Mouse (Mus musculus) thymus, postnatal 10 days (tissue): ENCODE results near the gene Suclg1.

Experiments used
- DNase-seq, 2 experiments: peaks; one replicate each; pipeline ENCODE4 v3.0.0; 2021; ENCODE audit warnings: low spot score in 2 of 2

The Suclg1 gene

DNA sequence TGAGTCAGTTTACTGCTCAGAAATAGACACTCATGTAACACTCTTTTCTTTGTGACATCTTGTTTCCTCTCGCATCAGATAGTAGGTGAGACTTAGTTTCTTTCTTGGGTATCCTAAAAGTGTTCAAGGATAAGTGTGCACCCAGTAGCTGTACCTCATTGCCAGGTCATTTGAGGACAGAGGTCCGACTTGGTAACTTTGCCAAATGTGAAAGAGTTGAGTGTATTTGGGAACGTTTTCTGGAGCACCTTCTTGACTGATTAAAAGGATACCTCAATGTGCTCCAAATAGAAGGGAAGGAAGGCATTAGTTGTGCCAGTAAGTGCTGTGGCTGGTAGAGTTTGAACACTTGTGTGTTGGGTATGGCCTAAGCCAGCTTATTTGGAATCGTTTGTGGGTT is 1.7 kb downstream of the Suclg1 start:
- DNase-seq = no peak

DNA sequence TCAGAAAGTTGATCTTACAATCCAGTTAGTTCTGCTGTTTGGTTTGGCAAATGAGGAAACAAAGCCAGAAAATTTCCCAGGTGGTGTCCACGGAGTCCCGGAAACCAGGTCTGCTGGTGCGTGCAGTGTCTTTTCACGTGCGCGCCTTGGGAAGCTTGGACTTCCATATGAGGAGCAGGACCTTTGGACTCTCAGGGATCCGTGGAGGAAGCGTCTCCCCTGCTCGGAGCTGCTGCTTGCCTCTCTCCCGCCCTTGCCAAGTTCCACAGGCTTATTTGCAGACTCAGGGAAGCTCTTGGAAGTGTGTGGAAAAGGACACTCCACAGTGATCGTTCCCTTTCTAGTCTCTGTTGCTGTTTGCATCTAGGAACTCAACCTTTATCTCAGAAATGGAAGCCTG is 3.2 kb downstream of the Suclg1 start:
- DNase-seq = no peak

DNA sequence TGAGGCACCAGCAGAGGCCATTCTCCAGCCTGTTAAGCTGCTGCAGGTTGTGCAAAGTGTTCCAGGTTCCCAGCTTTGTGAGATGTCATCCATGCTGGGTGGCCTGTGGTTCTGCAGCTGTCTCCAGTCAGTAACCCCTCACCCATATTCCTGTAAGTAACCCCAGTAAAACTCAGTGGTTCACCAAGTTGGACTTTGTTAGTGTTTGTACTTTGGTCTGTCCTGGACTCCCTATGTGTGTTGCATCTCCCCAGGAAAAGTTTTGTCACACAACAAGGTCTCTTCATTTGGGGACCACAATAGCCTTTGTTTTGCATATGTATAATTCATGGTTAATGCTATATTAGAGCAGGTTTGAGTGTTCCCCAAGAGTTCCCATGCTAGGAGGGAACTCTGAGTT is 4.2 kb downstream of the Suclg1 start:
- DNase-seq = no peak

DNA sequence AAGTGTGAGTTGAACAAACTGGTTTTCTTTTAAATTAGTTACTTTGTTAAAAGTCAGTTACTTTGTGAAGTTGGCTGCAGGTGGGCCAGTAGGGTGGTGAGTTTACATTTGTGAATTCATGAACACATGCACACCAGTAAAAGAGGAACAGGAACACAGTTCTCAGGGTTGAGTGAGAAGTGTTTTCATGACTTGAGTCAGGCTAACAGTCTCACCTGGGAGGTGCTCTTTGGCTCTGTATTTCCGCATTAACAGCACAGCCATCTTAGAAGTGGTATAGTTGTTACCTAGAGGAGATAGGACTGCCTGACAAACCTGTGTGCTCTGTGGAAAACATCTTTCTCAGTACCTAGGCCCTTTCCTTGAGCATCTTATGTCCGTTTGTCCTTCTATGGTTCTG is 4.8 kb downstream of the Suclg1 start:
- no peak for DNase-seq

DNA sequence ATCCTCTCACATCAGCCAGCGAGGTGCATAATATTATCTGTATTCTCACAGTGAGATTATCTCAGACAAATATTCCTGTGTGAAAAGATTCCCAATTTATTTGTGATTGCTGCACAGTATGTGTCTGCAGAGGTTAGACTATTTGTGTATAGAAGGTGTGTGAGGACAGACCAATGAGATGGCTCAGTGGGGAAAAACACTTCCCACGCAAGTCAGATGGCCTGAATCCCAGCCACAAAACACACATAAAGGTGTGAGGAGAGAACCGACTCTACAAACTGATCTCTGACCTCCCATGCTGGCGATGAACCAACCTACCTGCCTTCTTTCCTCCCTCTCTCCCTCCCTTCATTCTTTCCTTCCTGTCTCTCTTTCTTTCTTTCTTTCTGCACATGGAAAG is 5.4 kb downstream of the Suclg1 start:
- DNase-seq = no peak

DNA sequence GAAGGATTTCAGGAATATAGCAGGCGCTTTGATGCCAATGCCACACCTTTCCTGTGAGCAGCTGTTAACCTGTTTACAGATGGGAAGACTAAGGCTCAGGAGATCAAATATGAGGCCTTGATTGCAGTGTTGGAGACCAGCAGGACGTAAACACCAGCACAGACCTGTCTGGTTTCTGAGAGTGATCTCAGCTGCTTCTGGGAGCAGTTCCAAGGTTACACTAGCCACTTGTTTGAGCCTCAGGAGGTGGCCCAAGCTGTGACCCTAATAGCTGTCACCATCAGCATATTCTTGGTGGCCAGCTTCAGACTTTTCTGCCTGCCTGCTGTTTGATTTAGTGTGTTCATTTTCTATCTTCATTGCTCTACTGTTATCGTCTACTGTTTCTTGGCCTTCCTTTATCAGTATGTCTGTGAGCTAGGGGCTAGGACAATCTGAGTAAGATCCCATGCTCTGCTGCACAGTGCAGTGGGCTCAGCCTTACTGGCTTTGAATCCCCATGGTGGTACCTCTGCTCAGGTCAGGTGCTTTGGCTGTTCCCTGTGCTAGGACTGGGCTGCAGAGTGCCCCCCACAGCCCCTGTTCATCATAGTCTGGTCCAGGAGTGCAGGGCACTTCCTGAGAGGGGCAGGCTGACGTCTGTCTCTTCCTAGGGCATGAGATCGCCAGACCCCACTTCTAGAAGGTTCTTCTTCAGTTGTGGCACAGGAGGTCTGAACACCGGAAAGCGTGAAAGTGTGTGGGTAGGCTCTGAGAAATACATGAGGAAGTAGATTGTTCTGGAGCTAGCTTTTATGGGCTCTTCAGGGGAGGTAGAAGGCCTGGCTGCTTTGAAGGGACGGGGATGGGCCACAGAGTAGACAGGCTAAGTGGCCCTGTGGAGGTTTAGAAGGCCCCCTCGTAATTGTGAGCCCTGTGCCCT is 6.4 kb downstream of the Suclg1 start:
- DNase-seq = no peak

DNA sequence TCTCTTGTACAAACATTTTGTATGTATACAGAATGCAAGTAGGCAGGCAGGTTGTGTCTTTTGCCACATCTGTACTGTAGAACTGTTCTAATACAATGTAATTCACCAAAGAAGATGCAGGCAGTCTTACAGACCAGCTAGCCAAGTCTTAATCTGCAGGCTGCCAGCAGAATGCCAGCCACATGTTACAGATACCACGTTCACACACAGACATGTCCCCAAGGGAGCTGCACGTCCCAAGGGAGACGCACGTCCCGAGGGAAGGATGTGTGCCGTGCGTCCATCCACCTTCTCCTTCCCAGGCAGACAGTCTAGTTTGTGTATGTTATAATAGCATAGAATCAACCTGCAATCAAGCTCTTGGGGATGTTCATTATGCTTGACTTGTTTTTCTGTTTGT is 8.9 kb downstream of the Suclg1 start:
- DNase-seq = no peak

DNA sequence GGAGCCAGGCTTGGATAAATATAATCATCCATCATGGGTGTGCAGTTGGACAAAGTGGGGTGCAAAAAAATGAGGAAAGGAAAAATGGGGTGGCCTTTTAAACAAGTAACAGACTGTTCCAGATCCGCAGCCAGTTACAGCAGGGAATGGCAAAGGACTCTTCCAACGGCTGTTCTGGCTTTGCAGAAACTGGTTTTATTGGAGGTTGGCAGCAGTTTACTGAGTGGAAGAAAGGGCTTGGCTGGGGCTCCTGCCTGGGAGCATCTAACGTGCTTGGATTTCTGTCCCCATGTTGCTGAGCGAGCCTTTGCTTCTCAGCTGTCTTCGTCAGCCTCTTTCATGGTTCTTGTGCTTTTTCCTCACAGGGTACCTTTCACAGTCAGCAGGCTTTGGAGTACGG is 11.9 kb downstream of the Suclg1 start:
- DNase-seq = no peak

DNA sequence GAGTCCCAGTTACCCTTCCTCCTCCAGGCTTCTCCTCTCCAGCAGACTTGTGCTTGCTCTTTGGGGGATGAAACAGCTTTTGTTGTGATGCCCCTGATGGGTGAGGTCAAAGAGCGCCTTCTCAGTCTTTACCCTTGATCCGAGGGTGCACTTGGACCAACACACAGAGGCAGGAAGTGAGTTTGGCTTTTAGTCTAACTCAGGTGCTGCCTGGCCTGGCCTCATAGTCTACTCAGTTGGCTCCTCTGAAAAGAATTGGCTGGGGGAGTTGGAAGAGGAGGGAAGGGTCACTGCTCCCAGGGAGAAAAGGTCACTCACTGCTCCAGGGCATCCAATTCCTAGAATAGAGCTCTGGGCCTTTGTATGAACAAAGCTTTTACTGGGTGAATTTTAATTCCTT is 16.6 kb downstream of the Suclg1 start:
- DNase-seq = no peak

DNA sequence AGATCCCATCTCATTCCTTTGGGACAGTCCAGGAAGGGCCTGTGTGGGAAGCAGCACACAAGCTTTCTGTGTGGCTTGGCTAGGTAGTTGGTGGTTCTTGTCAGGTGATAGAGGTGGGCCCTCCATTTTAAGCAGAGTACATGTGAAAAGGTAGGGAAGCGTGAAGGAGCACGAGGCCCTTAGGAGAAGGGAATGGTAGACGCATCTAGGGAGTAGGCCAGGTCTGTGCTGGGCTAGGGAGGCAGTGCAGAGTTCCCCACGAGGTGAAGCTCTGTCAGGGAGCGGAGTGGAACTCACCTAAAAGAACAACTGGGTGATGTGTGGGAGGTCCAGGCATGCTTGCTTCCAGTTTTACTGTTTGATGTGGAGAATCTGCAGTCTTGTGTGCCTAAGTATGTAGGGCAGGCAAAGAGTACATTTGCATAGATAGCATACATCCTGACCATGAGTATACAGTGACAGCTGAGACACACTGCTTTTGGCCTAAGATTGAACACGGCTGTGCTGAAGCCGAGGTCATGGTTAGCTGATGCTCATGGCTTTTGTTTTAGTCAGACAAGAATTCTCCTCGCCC is 19.6 kb downstream of the Suclg1 start:
- DNase-seq = no peak

DNA sequence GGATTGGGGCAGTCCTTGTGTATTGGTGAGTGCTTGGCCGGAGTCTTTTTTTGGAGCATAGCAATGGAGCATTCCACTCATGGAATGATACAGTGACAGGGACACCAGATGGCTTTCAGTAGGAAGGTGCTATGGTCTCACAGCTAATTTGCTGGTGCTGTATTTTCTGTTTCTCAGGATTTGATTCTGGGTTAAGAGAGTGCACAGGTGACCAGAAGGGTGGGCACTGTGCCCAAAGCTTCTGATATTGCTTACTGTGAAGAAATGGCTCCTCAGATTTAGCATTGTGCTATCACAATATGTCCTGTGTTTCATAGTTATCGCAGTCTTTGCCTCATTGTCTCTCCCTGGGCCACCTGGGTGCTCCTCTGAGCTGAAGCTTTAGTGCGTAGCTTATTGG is 21.2 kb downstream of the Suclg1 start:
- DNase-seq = no peak

DNA sequence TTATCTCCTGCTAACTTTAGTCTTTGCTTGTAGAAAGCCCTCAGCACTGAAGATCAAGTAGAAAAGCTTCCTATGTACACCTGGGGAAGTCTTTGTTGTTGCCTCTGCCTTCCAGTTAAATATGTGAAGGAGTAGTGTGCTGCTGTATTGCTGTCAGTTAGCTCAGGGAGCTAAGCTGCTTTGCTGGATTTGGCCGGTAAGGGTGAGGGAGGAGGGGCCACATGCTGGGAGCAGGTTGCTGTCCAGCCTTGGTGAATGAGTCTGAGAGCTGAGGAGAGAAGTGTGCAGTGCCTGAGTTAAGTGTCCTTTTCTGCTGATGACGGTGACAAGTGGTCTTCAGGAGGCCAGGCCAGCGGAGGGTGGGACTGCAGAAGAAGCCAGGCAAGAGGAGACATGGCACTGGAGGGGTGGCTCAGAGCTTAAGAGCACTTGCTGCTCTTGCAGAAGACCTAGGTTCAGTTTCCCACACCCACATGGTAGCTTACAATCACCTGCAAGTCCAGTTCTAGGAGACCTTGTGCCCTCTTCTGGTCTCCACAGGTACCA is 23.4 kb downstream of the Suclg1 start:
- DNase-seq = no peak

DNA sequence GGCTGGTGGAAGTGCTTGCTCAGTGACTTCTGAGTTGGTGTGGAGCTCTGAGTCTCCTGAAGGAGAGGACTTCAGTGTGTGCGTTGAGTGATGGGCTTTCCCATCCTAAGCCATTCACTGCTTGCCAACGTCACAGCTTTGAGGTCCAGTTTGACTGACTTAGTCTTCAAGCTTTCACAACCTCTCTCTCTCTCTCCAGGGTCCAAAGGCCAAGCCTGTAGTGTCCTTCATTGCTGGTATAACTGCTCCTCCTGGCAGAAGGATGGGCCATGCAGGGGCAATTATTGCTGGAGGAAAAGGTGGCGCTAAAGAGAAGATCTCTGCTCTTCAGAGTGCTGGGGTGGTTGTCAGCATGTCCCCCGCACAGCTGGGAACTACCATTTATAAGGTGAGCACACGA is 26.8 kb downstream of the Suclg1 start:
- no peak for DNase-seq

DNA sequence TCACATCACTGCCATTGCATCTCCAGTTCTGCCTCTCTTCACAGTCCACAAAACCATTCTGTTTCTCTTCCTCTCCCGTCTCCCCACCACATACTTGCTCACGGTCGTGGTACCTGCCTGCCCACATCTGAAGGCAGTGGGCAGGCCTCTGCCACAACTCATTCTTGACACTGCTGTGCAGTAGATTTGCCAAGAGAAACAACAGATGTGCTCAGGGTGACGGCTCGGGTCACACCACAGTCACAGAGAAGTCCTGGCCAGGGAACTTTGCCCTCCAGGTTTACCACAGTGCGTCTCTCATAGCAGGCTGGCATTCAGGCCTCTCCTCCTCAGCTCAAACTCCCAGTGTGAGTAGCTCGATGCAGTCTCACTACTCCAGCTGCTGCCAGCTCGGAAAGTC is 31.5 kb downstream of the Suclg1 start:
- DNase-seq = no peak

DNA sequence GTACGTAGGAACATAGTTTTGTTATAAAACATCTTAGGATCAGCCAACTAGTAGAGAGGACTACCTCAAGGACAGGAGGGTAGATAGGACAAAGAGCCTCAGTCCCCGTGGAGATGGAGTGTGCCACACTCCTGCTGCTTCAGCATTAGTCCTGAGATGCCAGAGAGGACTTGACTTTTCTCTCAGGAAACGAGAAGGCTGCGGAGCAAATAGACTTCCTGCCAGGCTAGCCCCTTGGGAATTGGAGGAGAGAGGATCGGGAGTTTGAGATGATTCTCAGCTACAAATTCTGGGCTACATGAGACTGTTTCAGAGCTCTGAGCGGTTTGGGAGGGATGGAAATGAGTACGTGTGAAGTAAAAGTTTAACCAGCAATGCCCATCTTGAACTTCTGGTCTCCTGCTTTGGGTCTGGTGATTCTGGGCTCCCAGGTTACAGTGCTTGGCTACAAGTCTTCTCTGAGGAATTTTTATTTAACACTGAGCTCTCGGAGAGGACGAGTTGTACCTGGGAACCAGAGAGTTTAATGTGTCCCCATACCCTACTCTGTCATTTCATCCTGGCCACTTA is 32.4 kb downstream of the Suclg1 start:
- no peak for DNase-seq

DNA sequence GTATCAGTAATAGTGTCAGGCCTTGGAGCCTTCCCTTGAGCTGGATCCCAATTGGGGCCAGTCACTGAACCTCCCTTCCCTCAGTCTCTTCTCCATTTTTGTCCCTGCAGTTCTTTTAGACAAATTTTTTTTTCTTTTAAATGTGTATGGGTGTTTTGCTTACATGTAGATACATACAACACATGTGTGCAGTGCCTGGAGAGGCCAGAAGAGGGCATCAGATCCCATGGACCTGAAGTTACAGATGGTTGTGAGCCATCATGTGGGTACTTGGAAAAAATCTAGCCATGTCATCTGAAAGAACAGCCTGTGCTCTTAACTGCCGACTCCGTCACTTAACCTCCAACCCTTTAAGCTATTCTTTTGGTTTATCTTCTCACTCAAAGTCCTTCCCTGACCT is 38.1 kb downstream of the Suclg1 start:
- DNase-seq = no peak

DNA sequence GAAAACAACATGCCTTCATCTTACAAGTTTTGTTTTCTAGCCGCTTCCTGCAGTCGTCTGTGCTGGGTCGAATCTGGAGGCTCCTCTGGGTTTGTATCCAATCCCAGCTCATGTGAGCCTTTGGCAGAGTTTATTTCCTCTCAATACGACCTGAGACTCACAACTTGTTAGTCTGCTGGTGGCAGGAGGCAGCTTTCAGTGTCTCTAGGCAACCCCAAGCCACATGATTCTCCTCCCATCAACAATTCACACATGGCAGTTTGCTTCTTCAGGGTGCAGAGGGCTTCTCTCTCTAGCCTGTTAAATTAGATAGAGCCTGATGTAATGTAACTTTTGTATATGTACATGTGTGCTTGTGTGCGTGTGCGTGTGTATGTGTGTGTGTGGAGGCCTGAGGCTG is 58.7 kb downstream of the Suclg1 start:
- DNase-seq = no peak

DNA sequence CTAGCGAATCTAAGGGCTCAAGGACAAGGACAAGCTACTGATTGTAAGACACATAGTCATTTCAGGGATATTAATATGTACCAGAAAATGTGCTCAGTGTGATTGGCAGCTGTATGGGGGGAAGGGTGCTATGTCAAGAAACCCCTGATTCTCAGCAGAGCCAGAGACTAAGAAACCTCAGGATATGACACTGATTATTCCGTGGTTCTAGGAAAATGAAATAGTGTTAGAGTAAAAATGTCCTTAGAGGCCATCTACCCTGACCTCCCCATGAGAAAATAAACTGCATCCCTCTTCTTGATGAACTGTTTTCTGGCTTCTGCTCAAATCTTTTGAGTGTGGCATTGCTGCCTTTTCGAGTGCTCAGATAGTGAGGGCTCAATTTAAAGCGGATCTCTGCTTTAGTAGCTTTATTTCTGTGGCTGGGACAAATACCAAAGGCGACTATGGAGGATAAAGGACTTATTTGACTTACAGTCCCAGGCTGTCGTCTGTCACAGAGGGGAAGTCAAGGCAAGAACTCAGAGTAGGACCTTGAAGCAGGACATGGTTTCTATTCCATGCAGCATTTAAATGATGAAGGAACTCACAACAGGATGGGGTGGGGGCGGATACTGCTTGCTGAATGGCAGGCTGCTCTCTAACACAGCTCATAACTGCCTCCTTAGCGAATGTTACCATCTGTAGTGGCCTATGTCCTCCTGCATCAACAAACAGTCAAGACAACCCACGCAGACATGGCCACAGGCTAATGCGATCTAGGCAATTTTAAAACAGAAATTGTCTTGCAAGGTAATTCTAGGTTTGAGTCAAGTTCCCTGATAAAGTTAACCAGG is 60.7 kb downstream of the Suclg1 start:
- no peak for DNase-seq

DNA sequence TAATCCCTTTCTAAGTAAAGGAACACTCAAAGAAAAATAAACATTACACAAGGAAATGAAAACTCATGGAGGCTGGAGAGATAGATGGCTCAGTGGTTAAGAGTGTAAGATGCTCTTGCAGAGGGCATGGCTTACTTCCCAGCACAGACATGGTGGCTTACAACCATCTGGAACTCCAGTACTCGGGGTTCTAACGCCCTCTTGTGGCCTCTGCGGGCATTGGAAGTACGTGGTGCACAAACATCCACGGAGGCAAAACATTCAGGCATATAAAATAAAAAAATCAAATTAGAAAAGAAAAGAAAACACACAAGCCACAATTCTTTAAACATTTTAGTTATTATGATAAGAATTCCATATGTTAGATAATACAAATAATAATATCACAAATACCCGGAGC is 63.2 kb downstream of the Suclg1 start:
- no peak for DNase-seq

DNA sequence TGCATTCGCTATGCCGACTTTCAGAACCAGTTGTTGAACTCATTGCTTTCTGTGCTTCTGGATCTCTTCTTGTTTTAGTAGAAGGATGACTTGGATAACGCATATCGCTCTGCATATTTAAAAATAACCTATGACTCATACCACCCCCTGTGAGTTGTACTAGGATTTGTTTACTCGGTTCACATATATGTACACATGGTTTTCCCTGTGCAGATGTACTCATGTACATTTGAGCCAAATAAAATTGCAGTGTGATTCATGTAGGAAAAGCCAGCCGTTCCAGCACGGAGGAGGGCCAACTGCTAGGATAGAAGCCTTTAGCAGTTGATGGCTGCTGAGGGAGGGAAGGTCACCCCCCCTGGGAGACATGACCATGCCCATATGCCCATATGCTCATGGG is 63.6 kb downstream of the Suclg1 start:
- DNase-seq = no peak

DNA sequence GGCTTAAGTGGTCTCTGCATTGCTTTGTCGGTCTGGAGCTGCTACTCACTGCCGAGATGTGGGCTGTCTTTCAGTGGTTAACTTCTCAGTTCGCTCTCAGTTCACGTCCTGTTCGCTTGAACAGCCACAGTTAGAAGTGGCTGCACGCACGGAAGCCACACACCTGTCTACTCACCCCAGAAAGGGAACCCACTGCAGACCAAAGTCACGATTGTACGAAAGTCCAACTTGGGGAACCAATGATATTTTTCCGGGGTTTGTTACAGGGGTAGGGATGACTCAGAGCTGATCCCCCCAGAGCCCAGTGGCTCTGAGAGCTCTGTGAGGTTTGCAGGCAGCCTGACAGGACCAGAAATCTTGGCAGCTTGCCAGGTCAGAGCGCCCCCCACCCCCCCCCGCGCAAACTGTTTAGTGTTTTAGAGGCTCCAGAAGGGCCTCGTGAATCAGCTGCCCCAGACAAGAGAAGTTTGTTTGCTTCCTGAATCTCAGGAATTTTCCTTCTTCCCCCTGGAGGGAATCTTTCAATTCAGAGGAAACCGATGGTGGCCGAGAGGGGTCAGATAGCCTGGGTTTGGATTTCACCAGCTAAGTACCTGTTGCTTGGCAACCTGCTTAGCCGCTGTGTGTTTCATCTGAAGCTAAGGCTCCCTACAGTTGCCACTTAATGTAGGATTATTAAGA is 66.9 kb downstream of the Suclg1 start:
- peak in 1 of 2 experiments; percentile 8 for DNase-seq
